Mouse (Mus musculus): ENCODE results near the gene Tbc1d4.

- no peak for TF ChIP-seq CTCF (IDR thresholded peaks at IDR 0.05; ENCODE audit: borderline replicate concordance, extremely low read depth, insufficient read depth, insufficient read length)
- no peak for TF ChIP-seq POLR2A (IDR thresholded peaks at IDR 0.05; ENCODE audit: borderline replicate concordance, extremely low read depth, insufficient read depth, insufficient read length, poor library complexity, severe bottlenecking)
Observed at GRCm38 (mm10) chr14:101519964-101520363, 89.0 kb downstream of the Tbc1d4 start.

Measured in brain, embryonic 14.5 days (tissue).